ENCODE assay signal across 8 mouse cellular contexts in genomic region chr2:74066652-74067051, GRCm38 (mm10).
DNase-seq lines count a peak whose midpoint lies in the region; ATAC-seq and TF ChIP-seq lines count a peak whose summit lies in the region.

No protein-coding gene starts in this region.

- H3K36me3 ChIP-seq in spleen, adult 2 months (ENCODE audit: control insufficient read depth, insufficient read depth, low read length): no peaks in the 10 kb centered on the region
- no peaks in the 10 kb centered on the region for H3K36me3 ChIP-seq in intestine, embryonic 14.5 days (ENCODE audit: control insufficient read depth, insufficient read depth, low read length)
- no peaks in the 10 kb centered on the region for H3K36me3 ChIP-seq in small intestine, adult 2 months (ENCODE audit: control insufficient read depth, insufficient read depth, low read length)

- no peak for DNase-seq in spleen, adult 2 months (ENCODE audit: low read depth in 1 of 2, low spot score in 2 of 2)
- DNase-seq in spleen, adult 12 weeks (ENCODE audit: low spot score): no peak
- DNase-seq in embryo, embryonic 11 days: peak; percentile 85
- peak; percentile 15 to 22 for DNase-seq in gastrocnemius, postnatal 36 days
- DNase-seq in intestine, embryonic 14.5 days (ENCODE audit: low spot score): peak; percentile 78
- peak; percentile 67 to 72 for DNase-seq in left cerebral cortex, adult 2 months (ENCODE audit: extremely low spot score in 1 of 2, low spot score in 2 of 2)
- DNase-seq in mesoderm, embryonic 11.5 days (ENCODE audit: low read depth, low spot score): peak; percentile 86

- H3K9ac ChIP-seq in intestine, embryonic 14.5 days (ENCODE audit: low read length): no peak overlapping the region

- no peaks in the 10 kb centered on the region for H3K4me1 ChIP-seq in spleen, adult 2 months (ENCODE audit: control insufficient read depth, insufficient read depth, insufficient read length)
- H3K4me1 ChIP-seq in intestine, embryonic 14.5 days (replicated peaks; ENCODE audit: control insufficient read depth, insufficient read depth, low read length): no peaks in the 10 kb centered on the region
- no peaks in the 10 kb centered on the region; the same call in 1 of the 2 replicates for H3K4me1 ChIP-seq in small intestine, adult 2 months (ENCODE audit: control insufficient read depth, insufficient read depth, insufficient read length, low read length)

- peak; percentile 74 for ATAC-seq in intestine, embryonic 14.5 days (replicated peaks; ENCODE audit: low FRiP score, low TSS enrichment, low read depth)

- peak; percentile 4; the same call in 1 of the 2 replicates for TF ChIP-seq CTCF in spleen, adult 2 months (IDR thresholded peaks at IDR 0.05; ENCODE audit: extremely low read depth, insufficient read depth, insufficient read length, insufficient replicate concordance)
- TF ChIP-seq CTCF in left cerebral cortex, adult 2 months (IDR thresholded peaks at IDR 0.05): peak; percentile 87
- peak; percentile 51; the same call in 1 of the 2 replicates for TF ChIP-seq CTCF in small intestine, adult 2 months (IDR thresholded peaks at IDR 0.05; ENCODE audit: extremely low read depth, insufficient read length, insufficient replicate concordance, low read depth, low read length)

- no peak overlapping the region for H3K4me2 ChIP-seq in intestine, embryonic 14.5 days (ENCODE audit: low read length)

- 4% methylated on average over 11 of the region's 11 CpGs for WGBS in spleen, adult 2 months
- 3% methylated on average over 11 of the region's 11 CpGs for WGBS in intestine, embryonic 14.5 days
- 3% methylated on average over 11 of the region's 11 CpGs for WGBS in small intestine, adult 2 months

- H3K27ac ChIP-seq in spleen, adult 2 months (ENCODE audit: insufficient read depth, low read length): no peak overlapping the region
- H3K27ac ChIP-seq in intestine, embryonic 14.5 days (ENCODE audit: low read depth): no peak overlapping the region
- H3K27ac ChIP-seq in left cerebral cortex, adult 2 months: no peak overlapping the region
- no peak overlapping the region for H3K27ac ChIP-seq in small intestine, adult 2 months (ENCODE audit: insufficient read depth, low read depth, low read length)

- H3K9me3 ChIP-seq in intestine, embryonic 14.5 days (ENCODE audit: control insufficient read depth, low read length): no peaks in the 10 kb centered on the region

- no peaks in the 10 kb centered on the region for H3K27me3 ChIP-seq in spleen, adult 2 months (ENCODE audit: control insufficient read depth, insufficient read depth, low read length)
- 0 out of 2 replicates have a peak, but pooled peaks cover 6% of the 10 kb centered on the region for H3K27me3 ChIP-seq in intestine, embryonic 14.5 days (replicated peaks; ENCODE audit: control insufficient read depth, insufficient read depth, low read length)
- no peaks in the 10 kb centered on the region; the same call in 1 of the 2 replicates for H3K27me3 ChIP-seq in small intestine, adult 2 months (ENCODE audit: control insufficient read depth, insufficient read depth, low read length)

- no peak overlapping the region for H3K4me3 ChIP-seq in spleen, adult 2 months (ENCODE audit: extremely low read depth, insufficient read depth, insufficient read length)
- H3K4me3 ChIP-seq in intestine, embryonic 14.5 days (ENCODE audit: low read depth, low read length): no peak overlapping the region
- no peak overlapping the region for H3K4me3 ChIP-seq in left cerebral cortex, adult 2 months
- no peak overlapping the region for H3K4me3 ChIP-seq in small intestine, adult 2 months (ENCODE audit: low read depth, low read length)

- intact Hi-C loops in gastrocnemius, postnatal 36 days (cut with DNase I): loop anchor here (5.0 to 10.0 kb wide), 2 partner anchors 178 to 596 kb away; no protein-coding TSS in a partner anchor
- intact Hi-C loops in left cerebral cortex, adult 2 months (cut with DNase I): loop anchor here (1.0 kb wide), 2 partner anchors 234 to 596 kb away; no protein-coding TSS in a partner anchor

- TF ChIP-seq POLR2A in spleen, adult 2 months (IDR thresholded peaks at IDR 0.05; ENCODE audit: low read depth, low read length): no peak
- no peak for TF ChIP-seq POLR2A in small intestine, adult 2 months (IDR thresholded peaks at IDR 0.05; ENCODE audit: low read depth, low read length)

Comparison
In these comparisons a context has a peak if more than half of its experiments do, and no peak if none do; other contexts are left out.
1. DNase-seq: peak in embryo, embryonic 11 days (single experiment), gastrocnemius, postnatal 36 days (2 of 2), intestine, embryonic 14.5 days (single experiment), left cerebral cortex, adult 2 months (2 of 2) and mesoderm, embryonic 11.5 days (single experiment); none in spleen, adult 2 months (0 of 2) and spleen, adult 12 weeks (single experiment).
2. CTCF ChIP-seq: peak in every context shown above with its lines; median percentile 87 in left cerebral cortex, adult 2 months; 51 in small intestine, adult 2 months; 4 in spleen, adult 2 months.